8 mouse cellular contexts compared by ENCODE assay signal in the genomic region with DNA sequence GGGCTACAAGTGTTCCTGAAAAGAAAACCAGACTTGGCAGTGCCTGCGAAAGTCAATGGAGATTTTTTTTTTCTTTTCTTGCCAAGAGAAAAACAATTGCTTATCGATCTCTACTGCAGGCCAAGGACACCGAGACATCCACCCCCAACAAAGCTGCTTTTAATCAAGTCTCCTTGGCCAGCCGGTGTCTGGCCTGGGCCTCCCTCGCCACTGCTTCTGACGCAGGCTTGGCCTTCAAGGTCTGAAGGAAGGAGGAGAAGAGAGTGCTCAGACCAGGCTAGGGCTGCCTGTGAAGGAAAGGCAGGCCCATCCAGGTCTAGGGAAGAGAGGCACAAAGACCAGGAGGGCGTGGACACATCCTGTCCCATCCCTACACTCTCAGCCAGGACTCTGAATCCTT. TPM values are rescaled to one million over a fixed set of nuclear protein-coding genes. Genes with fewer than 3 reads are reported as not detected.
DNase-seq lines count a peak whose midpoint lies in the region; ATAC-seq and TF ChIP-seq lines count a peak whose summit lies in the region.

No protein-coding gene starts in this region.

- peaks cover 10% of the 10 kb centered on the region for H3K36me3 ChIP-seq in kidney, embryonic 16.5 days (ENCODE audit: insufficient read depth, low read length)
- 0 out of 2 replicates have a peak, but pooled peaks cover 3% of the 10 kb centered on the region for H3K36me3 ChIP-seq in heart, postnatal 0 days (replicated peaks; ENCODE audit: control insufficient read depth, insufficient read depth, low read length)
- peaks cover 5% of the 10 kb centered on the region; the same call in 1 of the 2 replicates for H3K36me3 ChIP-seq in lung, embryonic 16.5 days (ENCODE audit: control insufficient read depth, insufficient read depth, low read length)
- no peaks in the 10 kb centered on the region for H3K36me3 ChIP-seq in thymus, adult 2 months (ENCODE audit: control insufficient read depth, insufficient read depth, low read length)

- H3K27me3 ChIP-seq in kidney, embryonic 16.5 days (ENCODE audit: insufficient read depth, low read length), result no peaks in the 10 kb centered on the region
- H3K27me3 ChIP-seq in heart, postnatal 0 days (ENCODE audit: control insufficient read depth, insufficient read depth, low read length), result no peaks in the 10 kb centered on the region
- H3K27me3 ChIP-seq in lung, embryonic 16.5 days (ENCODE audit: control insufficient read depth, insufficient read depth, low read depth, low read length), result no peaks in the 10 kb centered on the region
- H3K27me3 ChIP-seq in thymus, adult 2 months (ENCODE audit: control insufficient read depth, insufficient read depth, low read length), result no peaks in the 10 kb centered on the region

- 62% methylated on average over 7 of the region's 7 CpGs for WGBS in kidney, embryonic 16.5 days
- 59% methylated on average over 7 of the region's 7 CpGs for WGBS in heart, postnatal 0 days
- WGBS in lung, embryonic 16.5 days, result 47% methylated on average over 7 of the region's 7 CpGs
- 72% methylated on average over 7 of the region's 7 CpGs for WGBS in thymus, adult 2 months

- no peak for TF ChIP-seq CTCF in bone marrow macrophage, adult 2 months (IDR thresholded peaks at IDR 0.05; ENCODE audit: low read depth, low read length)
- no peak for TF ChIP-seq CTCF in heart, postnatal 0 days (IDR thresholded peaks at IDR 0.05; ENCODE audit: low read depth)
- no peak for TF ChIP-seq CTCF in thymus, adult 2 months (IDR thresholded peaks at IDR 0.05; ENCODE audit: borderline replicate concordance, control insufficient read depth, extremely low read depth, insufficient read depth, low read length, poor library complexity)

- no peak for DNase-seq in kidney, postnatal 14 days
- no peak for DNase-seq in heart, postnatal 0 days (ENCODE audit: low spot score)
- no peak for DNase-seq in layer of hippocampus, postnatal 25 days (ENCODE audit: extremely low spot score in 1 of 2, low spot score in 1 of 2)
- DNase-seq in thymus, adult 2 months, result no peak
- DNase-seq in T-cell, adult 2 months (ENCODE audit: low spot score), result no peak

- no peaks in the 10 kb centered on the region; the same call in 1 of the 2 replicates for H3K9me3 ChIP-seq in kidney, embryonic 16.5 days (ENCODE audit: low read length)
- H3K9me3 ChIP-seq in heart, postnatal 0 days (replicated peaks; ENCODE audit: control insufficient read depth, low read length), result no peaks in the 10 kb centered on the region
- no peaks in the 10 kb centered on the region for H3K9me3 ChIP-seq in lung, embryonic 16.5 days (ENCODE audit: control insufficient read depth, low read length)

- peak overlapping the region; percentile 42 for H3K9ac ChIP-seq in kidney, embryonic 16.5 days (replicated peaks; ENCODE audit: low read length)
- H3K9ac ChIP-seq in heart, postnatal 0 days (replicated peaks; ENCODE audit: low read depth, low read length), result no peak overlapping the region; the same call in 1 of the 2 replicates
- H3K9ac ChIP-seq in lung, embryonic 16.5 days (ENCODE audit: low read length), result peak overlapping the region; percentile 5

- no peak overlapping the region for H3K4me3 ChIP-seq in kidney, embryonic 16.5 days (ENCODE audit: low read length)
- H3K4me3 ChIP-seq in bone marrow macrophage, adult 2 months (ENCODE audit: insufficient read depth, low read length), result peak overlapping the region; percentile 29
- no peak overlapping the region for H3K4me3 ChIP-seq in heart, postnatal 0 days (ENCODE audit: low read depth, low read length)
- no peak overlapping the region for H3K4me3 ChIP-seq in lung, embryonic 16.5 days (ENCODE audit: low read length)
- no peak overlapping the region for H3K4me3 ChIP-seq in thymus, adult 2 months (ENCODE audit: control insufficient read depth, insufficient read depth, low read length)

- TF ChIP-seq POLR2A in bone marrow macrophage, adult 2 months (IDR thresholded peaks at IDR 0.05; ENCODE audit: borderline replicate concordance, low read depth, low read length), result no peak
- TF ChIP-seq POLR2A in thymus, adult 2 months (IDR thresholded peaks at IDR 0.05; ENCODE audit: control insufficient read depth, extremely low read depth, insufficient read depth, low read length, poor library complexity), result no peak

- peak; percentile 55; the same call in 1 of the 2 replicates for ATAC-seq in kidney, embryonic 16.5 days (ENCODE audit: low FRiP score, low TSS enrichment)
- peak; percentile 25; the same call in 1 of the 2 replicates for ATAC-seq in heart, postnatal 0 days (ENCODE audit: insufficient read depth, low read depth)
- ATAC-seq in lung, embryonic 16.5 days (ENCODE audit: low read depth), result peak; percentile 62

- peak overlapping the region; percentile 95 for H3K27ac ChIP-seq in kidney, embryonic 16.5 days (ENCODE audit: low read length)
- peak overlapping the region; percentile 96 for H3K27ac ChIP-seq in bone marrow macrophage, adult 2 months (ENCODE audit: insufficient read depth, low read depth, low read length)
- peak overlapping the region; percentile 77 for H3K27ac ChIP-seq in heart, postnatal 0 days (ENCODE audit: low read depth)
- H3K27ac ChIP-seq in lung, embryonic 16.5 days (ENCODE audit: low read length), result peak overlapping the region; percentile 86
- no peak overlapping the region for H3K27ac ChIP-seq in thymus, adult 2 months (ENCODE audit: control insufficient read depth, insufficient read depth, low read length)

- TF ChIP-seq EP300 in heart, postnatal 0 days (IDR thresholded peaks at IDR 0.05; ENCODE audit: low read depth), result no peak

- no peak overlapping the region for H3K4me2 ChIP-seq in kidney, embryonic 16.5 days (replicated peaks; ENCODE audit: low read depth, low read length)
- 0 out of 2 replicates have a peak overlapping the region, but pooled peaks have one; percentile 28 for H3K4me2 ChIP-seq in heart, postnatal 0 days (ENCODE audit: low read depth, low read length)
- H3K4me2 ChIP-seq in lung, embryonic 16.5 days (ENCODE audit: low read depth, low read length), result peak overlapping the region; percentile 43; the same call in 1 of the 2 replicates

- peaks cover 17% of the 10 kb centered on the region for H3K4me1 ChIP-seq in kidney, embryonic 16.5 days (ENCODE audit: insufficient read depth, low read length)
- peaks cover 48% of the 10 kb centered on the region for H3K4me1 ChIP-seq in bone marrow macrophage, adult 2 months (ENCODE audit: control insufficient read depth, insufficient read depth, low read length)
- peaks cover 6% of the 10 kb centered on the region; the same call in 1 of the 2 replicates for H3K4me1 ChIP-seq in heart, postnatal 0 days (ENCODE audit: control insufficient read depth, insufficient read depth)
- peaks cover 16% of the 10 kb centered on the region for H3K4me1 ChIP-seq in lung, embryonic 16.5 days (replicated peaks; ENCODE audit: control insufficient read depth, insufficient read depth, low read length)
- peaks cover 22% of the 10 kb centered on the region for H3K4me1 ChIP-seq in thymus, adult 2 months (replicated peaks; ENCODE audit: control insufficient read depth, insufficient read depth, low read length)

RNA-seq across cellular contexts. Expression of a gene that starts 8.9 kb away (rescaled TPM):
- polyA plus RNA-seq in kidney, embryonic 16.5 days (2015; fragmentation: Nextera tagmentation; extraction: Ambion mirVana), result 35.6 and 44.7 TPM in 2 replicates
- polyA plus RNA-seq in bone marrow macrophage, adult 2 months (2012; ENCODE audit: insufficient read depth, insufficient read length, missing spikeins), result 65.3 and 69.5 TPM in 2 replicates
- 9.3 and 24.0 TPM in 2 replicates for total RNA-seq in heart, postnatal 0 days (2014; rRNA removed; ENCODE audit: low replicate concordance)
- polyA plus RNA-seq in heart, postnatal 0 days (2015; fragmentation: Nextera tagmentation; extraction: Ambion mirVana), result 11.7 and 13.0 TPM in 2 replicates
- polyA plus RNA-seq in lung, embryonic 16.5 days (2015; fragmentation: Nextera tagmentation; extraction: Ambion mirVana), result 30.2 and 33.1 TPM in 2 replicates
- total RNA-seq in layer of hippocampus, postnatal 25 days (2021), result 100 to 1,000 TPM; 110 to 127 TPM
- polyA plus RNA-seq in thymus, adult 2 months (2012; rRNA removed), result 31.1 and 40.9 TPM in 2 replicates

RNA-seq across cellular contexts. Expression of a gene that starts 50.8 kb away (rescaled TPM):
- polyA plus RNA-seq in kidney, embryonic 16.5 days (2015; fragmentation: Nextera tagmentation; extraction: Ambion mirVana), result 441 and 462 TPM in 2 replicates
- 170 and 221 TPM in 2 replicates for polyA plus RNA-seq in bone marrow macrophage, adult 2 months (2012; ENCODE audit: insufficient read depth, insufficient read length, missing spikeins)
- 380 and 418 TPM in 2 replicates for total RNA-seq in heart, postnatal 0 days (2014; rRNA removed; ENCODE audit: low replicate concordance)
- 195 and 213 TPM in 2 replicates for polyA plus RNA-seq in heart, postnatal 0 days (2015; fragmentation: Nextera tagmentation; extraction: Ambion mirVana)
- 400 and 403 TPM in 2 replicates for polyA plus RNA-seq in lung, embryonic 16.5 days (2015; fragmentation: Nextera tagmentation; extraction: Ambion mirVana)
- 100 to 1,000 TPM; 198 to 200 TPM for total RNA-seq in layer of hippocampus, postnatal 25 days (2021)
- polyA plus RNA-seq in thymus, adult 2 months (2012; rRNA removed), result 463 and 489 TPM in 2 replicates
